Mouse (Mus musculus): ENCODE results near the gene Ppil2.

DNA sequence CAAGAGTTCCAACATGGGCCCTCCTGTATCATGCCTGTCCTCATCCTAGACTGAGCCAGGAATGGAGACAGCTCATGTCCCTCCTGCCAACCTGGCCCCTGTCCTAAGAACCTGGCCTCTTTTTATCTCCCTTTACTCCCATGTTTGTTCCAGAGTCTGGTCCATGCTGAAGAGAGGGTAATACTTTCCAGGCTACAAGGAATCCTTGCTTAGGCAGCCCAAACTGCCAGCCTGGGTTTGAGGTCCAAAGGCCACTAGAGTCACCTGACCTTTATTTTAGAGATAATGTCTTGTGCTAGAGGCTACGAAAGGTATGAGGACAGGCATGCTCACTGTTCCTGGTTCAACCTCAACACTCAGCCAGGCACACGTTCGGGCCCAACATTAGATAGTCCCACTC lies 14.1 kb downstream of the Ppil2 start:
- TF ChIP-seq CTCF (IDR thresholded peaks at IDR 0.05; ENCODE audit: low read depth) (no peak), EP300 (IDR thresholded peaks at IDR 0.05; ENCODE audit: low read depth) (no peak)
